Mouse (Mus musculus) hindlimb bud, embryonic 11.5 days (tissue): ENCODE measurements around the gene Hdac6.
A peak's percentile ranks its signal among the peaks of the same experiment; 100 is the strongest.
"Not testable (repeated sequence)": the region's sequence is repeated elsewhere in the genome, so short reads cannot be mapped to it uniquely, and the experiment has no call there.

Experiments used
- DNase-seq: peaks from one replicate; pipeline ENCODE4 v3.0.0-alpha.2; 2012; ENCODE audit warnings: low read depth, low spot score; ENCODE audit errors: extremely low spot score

The Hdac6 gene

GRCm38 (mm10) chrX:7922032-7922431 is 25.7 kb downstream of the Hdac6 start:
- DNase-seq, result no peak

GRCm38 (mm10) chrX:7919601-7920383 is 27.9 kb downstream of the Hdac6 start, which contains the start of gene Pcsk1n:
Pcsk1n (plus strand) TSS chrX:7919822.
- no peak for DNase-seq

GRCm38 (mm10) chrX:7917960-7918359 is 29.7 kb downstream of the Hdac6 start:
- not testable (repeated sequence) for DNase-seq

- DNase-seq, result not testable (repeated sequence)
Measured at GRCm38 (mm10) chrX:7915669-7916068, 32.0 kb downstream of the Hdac6 start.

GRCm38 (mm10) chrX:7910473-7910872 is 37.2 kb downstream of the Hdac6 start:
- DNase-seq, result no peak

GRCm38 (mm10) chrX:7909242-7909641 is 38.4 kb downstream of the Hdac6 start, which contains the start of gene Gm10490:
Gm10490 (plus strand) TSS chrX:7909542.
- not testable (repeated sequence) for DNase-seq

- DNase-seq, result no peak
Measured at GRCm38 (mm10) chrX:7907735-7908134, 40.0 kb downstream of the Hdac6 start, which contains the start of gene Gm10491. Gm10491 (minus strand) TSS chrX:7907835.

- no peak for DNase-seq
Measured at GRCm38 (mm10) chrX:7904441-7904840, 43.2 kb downstream of the Hdac6 start.

GRCm38 (mm10) chrX:7898880-7899874 is 48.5 kb downstream of the Hdac6 start, which contains the start of the genes Pqbp1 and Timm17b:
Pqbp1 (minus strand) TSS chrX:7899269.
Timm17b (plus strand) TSS chrX:7899357.
- DNase-seq, result peak; percentile 83

- no peak for DNase-seq
Measured at GRCm38 (mm10) chrX:7898211-7898610, 49.5 kb downstream of the Hdac6 start.

- peak; percentile 63 for DNase-seq
Measured at GRCm38 (mm10) chrX:7883841-7884567, 63.7 kb downstream of the Hdac6 start, which contains the start of gene Slc35a2. Slc35a2 (plus strand) TSS chrX:7884028.
